Mouse (Mus musculus) intestine, embryonic 15.5 days (tissue): ENCODE results near the gene Zfp827. TPM values are rescaled to one million over a fixed set of nuclear protein-coding genes. Genes with fewer than 3 reads are reported as not detected.

Experiments
- ATAC-seq: fragments of 200-750 bp; cut with Nextera tagmentation; 2 replicates; pipeline ENCODE4 v1.8.0; 2017; ENCODE audit warnings: moderate TSS enrichment, moderate library complexity
- H3K27ac ChIP-seq: fragments of 300-500 bp; sonication (generic); 2 replicates; pipeline ENCODE4 v1.5.1; 2015; ENCODE audit warnings: mild to moderate bottlenecking, inconsistent platforms
- H3K27me3 ChIP-seq: fragments of 300-500 bp; sonication (generic); replicated peaks from 2 replicates; pipeline ENCODE4 v1.6.1; 2015; ENCODE audit warnings: inconsistent platforms
- H3K36me3 ChIP-seq: fragments of 300-500 bp; sonication (generic); 2 replicates; pipeline ENCODE4 v1.6.1; 2015; ENCODE audit warnings: inconsistent platforms
- H3K4me1 ChIP-seq: fragments of 300-500 bp; sonication (generic); replicated peaks from 2 replicates; pipeline ENCODE4 v1.6.1; 2015; ENCODE audit warnings: inconsistent platforms
- H3K4me2 ChIP-seq: fragments of 300-500 bp; sonication (generic); replicated peaks from 2 replicates; pipeline ENCODE4 v1.6.1; 2015; ENCODE audit warnings: mild to moderate bottlenecking, inconsistent platforms
- H3K4me3 ChIP-seq: fragments of 300-500 bp; sonication (generic); replicated peaks from 2 replicates; pipeline ENCODE4 v1.5.1; 2015; ENCODE audit warnings: inconsistent platforms
- H3K9ac ChIP-seq: fragments of 300-500 bp; sonication (generic); 2 replicates; pipeline ENCODE4 v1.6.1; 2015; ENCODE audit warnings: inconsistent platforms
- H3K9me3 ChIP-seq: fragments of 300-500 bp; sonication (generic); 2 replicates; pipeline ENCODE4 v1.6.1; 2016; ENCODE audit warnings: inconsistent platforms
- WGBS: fragments of 180-500 bp; shearing (Covaris S2); methylation state at CpG from one replicate; pipeline ENCODE4 v1.1.7; 2015; 5-methylcytosine and 5-hydroxymethylcytosine counted together
- polyA plus RNA-seq: library from polyadenylated mRNA; unstranded; fragments of >200 nt; fragmentation: Nextera tagmentation; extraction: Ambion mirVana; gene quantifications from 2 replicates; pipeline ENCODE4 v1.2.1, GENCODE M21; 2015

The Zfp827 gene
- polyA plus RNA-seq, 1 experiment from 2014 or later, result 6.5 TPM

DNA sequence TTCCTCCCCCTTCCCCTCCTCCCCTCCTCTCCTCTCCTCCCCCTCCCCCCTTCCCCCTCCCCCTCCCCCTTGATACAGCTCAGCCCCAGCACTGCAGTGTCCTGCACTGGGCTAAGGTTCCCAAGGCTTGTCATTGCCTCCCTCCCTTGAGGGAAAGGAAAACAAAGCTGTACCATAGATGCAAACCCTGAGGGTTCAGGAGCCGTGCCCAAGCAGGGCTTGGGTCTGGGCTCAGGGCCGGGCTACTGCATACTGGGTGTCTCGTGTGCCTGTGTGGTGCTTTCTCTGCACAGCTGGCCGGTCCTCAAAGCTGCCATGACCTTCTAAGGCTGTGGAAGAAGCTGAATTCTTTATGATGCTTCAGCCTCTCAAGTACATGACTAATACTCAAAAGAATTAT, 145.4 kb downstream of the Zfp827 start:
- 65% methylated on average over 4 of the region's 4 CpGs for WGBS

DNA sequence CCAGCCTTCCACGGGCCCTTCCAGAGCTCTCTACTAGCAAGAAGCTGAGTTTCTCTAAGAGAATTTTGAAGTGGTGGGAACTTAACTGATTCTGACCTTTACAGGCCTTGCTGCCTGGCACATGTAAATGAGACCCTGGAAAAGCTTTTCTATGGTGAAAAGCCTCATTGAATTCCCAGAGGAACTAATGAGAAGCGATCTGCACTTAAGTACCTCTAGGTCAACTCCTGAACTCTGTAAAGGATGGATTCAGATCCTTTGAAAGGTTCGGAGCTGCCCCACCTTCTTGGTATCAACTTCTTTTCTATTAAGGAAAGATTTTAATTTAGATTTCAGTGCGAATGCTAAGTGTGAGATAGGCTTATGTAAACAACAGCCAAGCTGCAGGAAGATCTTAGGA, 147.8 kb downstream of the Zfp827 start:
- Histone ChIP-seq H3K4me2 (no peak overlapping the region), H3K4me1 (peaks cover 6% of the 10 kb centered on the region; the same call in 1 of the 2 replicates), H3K27me3 (no peaks in the 10 kb centered on the region), H3K4me3 (no peak overlapping the region), H3K9ac (no peak overlapping the region), H3K9me3 (no peaks in the 10 kb centered on the region), H3K36me3 (peaks cover 4% of the 10 kb centered on the region; the same call in 1 of the 2 replicates), H3K27ac (no peak overlapping the region)
- no peak for ATAC-seq
- WGBS, result 59% methylated on average over 4 of the region's 4 CpGs

More for the DNA sequence above, 145.4 kb downstream of the Zfp827 start:
- Histone ChIP-seq H3K4me1 (peaks cover 6% of the 10 kb centered on the region; the same call in 1 of the 2 replicates), H3K27me3 (no peaks in the 10 kb centered on the region), H3K36me3 (no peaks in the 10 kb centered on the region), H3K4me2 (no peak overlapping the region), H3K9me3 (no peaks in the 10 kb centered on the region), H3K9ac (no peak overlapping the region), H3K4me3 (no peak overlapping the region), H3K27ac (no peak overlapping the region)
- ATAC-seq, result no peak

DNA sequence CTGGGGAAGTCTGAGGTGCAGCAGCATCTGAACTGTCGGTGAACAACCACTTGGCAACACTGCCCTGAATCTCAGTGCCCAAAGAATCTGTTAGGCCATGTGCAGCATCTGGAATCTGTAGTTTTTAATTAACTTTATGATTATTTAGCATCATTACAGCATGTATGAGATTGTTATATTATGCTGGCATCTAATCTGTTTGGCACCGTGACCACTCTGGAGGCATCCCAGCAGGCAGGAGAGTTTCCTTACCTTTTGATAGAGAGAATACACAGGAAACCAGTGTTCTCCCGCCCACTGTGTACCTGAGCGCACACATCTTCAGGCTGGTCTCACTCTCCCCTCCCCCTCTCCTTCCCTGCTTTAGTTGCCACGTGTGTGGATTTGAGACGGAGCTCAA, 151.4 kb downstream of the Zfp827 start:
- no peaks in the 10 kb centered on the region for H3K27me3 ChIP-seq
- H3K27ac ChIP-seq, result no peak overlapping the region
- H3K9me3 ChIP-seq, result no peaks in the 10 kb centered on the region
- H3K9ac ChIP-seq, result no peak overlapping the region
- H3K4me2 ChIP-seq, result no peak overlapping the region
- H3K4me1 ChIP-seq, result 0 out of 2 replicates have a peak, but pooled peaks cover 4% of the 10 kb centered on the region
- peaks cover 17% of the 10 kb centered on the region for H3K36me3 ChIP-seq
- H3K4me3 ChIP-seq, result no peak overlapping the region
- no peak for ATAC-seq
- WGBS, result 84% methylated on average over 6 of the region's 6 CpGs

DNA sequence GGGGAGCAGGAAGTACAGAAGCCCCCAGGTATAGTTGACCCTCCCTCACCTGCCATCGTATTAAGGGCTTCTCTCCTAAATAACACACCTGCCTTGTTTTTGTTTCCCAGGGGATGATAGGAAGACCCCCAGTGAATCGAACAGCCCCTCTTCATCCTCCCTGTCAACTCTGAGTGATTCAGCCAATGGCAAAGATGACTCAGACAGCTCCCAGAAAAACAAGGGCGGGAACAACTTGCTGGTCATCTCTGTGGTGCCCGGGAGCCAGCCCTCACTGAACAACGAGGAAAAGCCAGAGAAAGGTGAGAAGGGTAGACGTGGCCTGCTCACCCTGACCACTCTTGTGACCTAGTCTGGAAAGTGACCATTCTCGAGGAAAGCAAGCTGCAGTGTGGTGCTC, 157.3 kb downstream of the Zfp827 start:
- Histone ChIP-seq H3K9ac (no peak overlapping the region), H3K27ac (no peak overlapping the region), H3K36me3 (peaks cover 41% of the 10 kb centered on the region), H3K27me3 (no peaks in the 10 kb centered on the region), H3K4me3 (no peak overlapping the region), H3K4me1 (no peaks in the 10 kb centered on the region), H3K4me2 (no peak overlapping the region), H3K9me3 (no peaks in the 10 kb centered on the region)
- 88% methylated on average over 7 of the region's 7 CpGs for WGBS
- no peak for ATAC-seq

DNA sequence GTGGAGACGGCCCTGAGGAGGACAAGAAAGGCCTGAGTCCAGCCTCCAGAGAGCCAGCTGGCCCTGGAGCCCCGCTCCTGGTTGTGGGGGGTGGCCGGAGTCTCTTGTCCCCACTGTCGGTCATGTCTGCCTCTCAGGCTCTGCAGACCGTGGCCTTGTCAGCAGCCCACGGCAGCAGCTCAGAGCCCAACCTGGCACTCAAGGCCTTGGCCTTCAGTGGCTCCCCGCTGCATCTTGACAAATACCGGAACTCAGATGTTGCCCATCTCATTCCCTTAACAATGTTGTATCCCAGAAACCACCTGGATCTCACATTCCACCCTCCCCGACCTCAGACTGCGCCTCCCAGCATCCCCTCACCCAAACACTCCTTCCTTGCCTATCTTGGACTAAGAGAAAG, 161.8 kb downstream of the Zfp827 start:
- H3K27me3 ChIP-seq, result no peaks in the 10 kb centered on the region
- peaks cover 29% of the 10 kb centered on the region for H3K36me3 ChIP-seq
- H3K9ac ChIP-seq, result no peak overlapping the region
- no peak for ATAC-seq
- H3K9me3 ChIP-seq, result no peaks in the 10 kb centered on the region
- peaks cover 3% of the 10 kb centered on the region; the same call in 1 of the 2 replicates for H3K4me1 ChIP-seq
- H3K27ac ChIP-seq, result no peak overlapping the region
- H3K4me3 ChIP-seq, result no peak overlapping the region
- no peak overlapping the region for H3K4me2 ChIP-seq
- 93% methylated on average over 10 of the region's 10 CpGs for WGBS

DNA sequence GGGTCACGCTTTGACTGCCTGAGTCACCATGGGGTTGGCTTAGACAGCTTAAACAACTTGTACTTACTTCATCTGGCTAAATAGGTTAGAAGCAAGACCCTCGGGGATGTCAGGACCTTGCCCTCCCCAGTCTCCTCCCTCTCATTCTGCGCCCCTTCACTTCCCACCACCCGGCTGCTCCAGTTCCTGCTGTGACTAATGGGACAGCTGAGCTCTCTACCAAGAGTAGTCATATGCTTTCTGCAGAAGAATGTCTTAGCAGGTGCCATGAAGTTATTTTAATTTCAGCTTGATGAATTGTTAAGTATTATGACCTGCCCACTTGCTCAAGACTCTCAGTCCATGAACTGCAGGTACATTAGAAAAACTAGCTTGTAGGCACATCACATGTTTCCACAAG, 168.2 kb downstream of the Zfp827 start:
- Histone ChIP-seq H3K27ac (no peak overlapping the region), H3K4me3 (no peak overlapping the region), H3K27me3 (no peaks in the 10 kb centered on the region), H3K9ac (no peak overlapping the region), H3K4me1 (peaks cover 3% of the 10 kb centered on the region; the same call in 1 of the 2 replicates), H3K4me2 (no peak overlapping the region), H3K9me3 (no peaks in the 10 kb centered on the region), H3K36me3 (no peaks in the 10 kb centered on the region)
- WGBS, result 85% methylated on average over 4 of the region's 4 CpGs
- no peak for ATAC-seq

DNA sequence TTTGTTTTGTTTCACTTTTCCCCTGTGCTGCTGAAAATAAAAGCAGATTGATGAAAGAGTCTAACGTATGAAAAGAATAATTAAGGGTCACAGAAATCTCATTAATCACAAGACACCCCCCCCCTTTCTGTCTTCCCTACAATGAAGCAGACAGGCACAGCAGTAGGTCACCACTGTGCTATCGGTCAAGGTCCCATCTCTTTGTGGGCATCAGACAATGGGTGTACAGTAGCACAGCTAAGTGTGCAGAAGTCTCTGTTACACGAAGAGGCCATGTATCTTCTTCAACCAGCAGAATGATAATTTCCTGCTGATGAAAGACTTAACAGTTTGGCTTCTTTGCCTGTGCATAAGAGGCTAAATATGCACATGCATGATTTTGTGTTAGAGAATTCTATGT, 170.4 kb downstream of the Zfp827 start:
- H3K36me3 ChIP-seq, result no peaks in the 10 kb centered on the region
- H3K9me3 ChIP-seq, result no peaks in the 10 kb centered on the region
- H3K4me3 ChIP-seq, result no peak overlapping the region
- no peaks in the 10 kb centered on the region for H3K4me1 ChIP-seq
- no peak overlapping the region for H3K27ac ChIP-seq
- H3K9ac ChIP-seq, result no peak overlapping the region
- 68% methylated on average over 3 of the region's 3 CpGs for WGBS
- ATAC-seq, result no peak
- H3K4me2 ChIP-seq, result no peak overlapping the region
- no peaks in the 10 kb centered on the region for H3K27me3 ChIP-seq

DNA sequence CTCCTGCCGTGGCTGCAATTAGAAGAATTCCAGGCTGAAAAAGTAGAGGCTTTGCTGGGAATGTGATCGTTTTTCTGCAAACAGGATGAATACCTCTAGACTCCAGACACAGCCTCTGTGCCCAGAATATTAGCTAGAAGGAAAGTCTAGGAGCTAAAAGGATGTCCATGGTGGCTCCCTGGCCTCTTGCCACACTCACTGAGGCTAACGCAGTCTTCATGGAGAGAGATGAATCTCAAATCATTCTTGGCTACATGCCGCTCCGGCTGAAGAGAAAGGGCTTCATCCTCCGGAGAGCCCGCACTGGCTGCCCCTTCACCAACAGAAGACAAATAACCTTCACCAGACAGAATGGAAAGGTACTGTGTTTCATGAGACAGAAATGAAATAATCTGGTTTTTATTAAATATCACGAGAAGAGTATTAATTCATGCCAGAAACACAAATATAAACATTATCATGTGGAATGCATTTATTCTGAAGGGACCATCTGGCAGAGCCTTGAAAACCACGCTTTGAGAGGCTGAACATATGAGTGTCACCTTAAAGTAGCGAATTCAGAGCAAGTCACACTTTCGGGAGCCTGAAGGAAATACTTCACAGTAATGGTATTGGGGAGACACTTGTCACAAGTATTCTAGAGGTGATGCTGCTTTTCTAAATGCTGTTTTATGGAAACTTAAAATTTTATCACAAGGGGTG, 173.4 kb downstream of the Zfp827 start:
- H3K27ac ChIP-seq, result no peak overlapping the region
- H3K27me3 ChIP-seq, result no peaks in the 10 kb centered on the region
- no peak overlapping the region for H3K4me2 ChIP-seq
- no peak overlapping the region for H3K9ac ChIP-seq
- H3K36me3 ChIP-seq, result no peaks in the 10 kb centered on the region
- H3K4me3 ChIP-seq, result no peak overlapping the region
- no peaks in the 10 kb centered on the region for H3K4me1 ChIP-seq
- ATAC-seq, result no peak
- 56% methylated on average over 11 of the region's 11 CpGs for whole genome bisulfite sequencing
- H3K9me3 ChIP-seq, result no peaks in the 10 kb centered on the region

DNA sequence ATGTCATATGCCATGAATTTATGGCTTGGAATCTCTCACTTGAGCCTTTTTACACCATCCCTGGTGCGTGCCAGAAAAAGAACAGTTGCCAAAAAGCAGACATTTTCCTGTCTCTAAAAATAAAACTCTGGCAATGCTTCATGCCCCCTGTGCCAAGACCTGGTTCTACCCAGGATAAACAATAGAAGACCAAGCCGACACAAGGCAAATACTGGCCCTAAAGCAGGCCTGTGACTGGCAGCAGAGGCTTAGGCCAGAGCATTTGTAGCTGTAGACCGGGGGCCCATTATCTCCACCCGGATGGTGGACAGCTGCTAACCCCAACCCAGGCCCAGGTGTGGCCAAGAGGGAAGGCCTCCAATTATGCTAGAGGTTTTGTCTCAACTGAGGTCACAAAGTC, 178.7 kb downstream of the Zfp827 start:
- ATAC-seq, result no peak
- no peak overlapping the region for H3K4me2 ChIP-seq
- H3K36me3 ChIP-seq, result no peaks in the 10 kb centered on the region
- no peak overlapping the region for H3K27ac ChIP-seq
- H3K4me3 ChIP-seq, result no peak overlapping the region
- no peaks in the 10 kb centered on the region for H3K27me3 ChIP-seq
- WGBS, result 62% methylated on average over 4 of the region's 4 CpGs
- H3K9me3 ChIP-seq, result no peaks in the 10 kb centered on the region
- H3K4me1 ChIP-seq, result peaks cover 26% of the 10 kb centered on the region
- no peak overlapping the region for H3K9ac ChIP-seq

DNA sequence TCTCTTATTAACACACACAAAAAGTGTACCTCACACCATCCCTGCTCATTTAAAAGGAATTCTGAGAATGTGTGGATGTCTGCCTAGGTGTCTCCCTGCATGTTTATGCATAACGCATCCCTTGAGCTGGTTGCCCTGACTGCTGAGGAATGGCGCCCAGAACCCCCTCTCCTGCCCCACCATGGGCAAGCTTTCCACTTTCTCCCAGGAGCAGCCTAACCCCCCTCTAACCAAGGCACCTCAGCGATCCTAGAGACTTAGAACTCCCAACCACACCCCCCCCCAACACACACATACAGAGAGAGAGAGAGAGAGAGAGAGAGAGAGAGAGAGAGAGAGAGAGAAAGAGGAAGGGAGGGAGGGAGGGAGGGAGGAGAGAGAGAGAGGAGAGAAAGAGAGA, 179.9 kb downstream of the Zfp827 start:
- H3K4me2 ChIP-seq, result no peak overlapping the region
- H3K27ac ChIP-seq, result no peak overlapping the region
- H3K9ac ChIP-seq, result no peak overlapping the region
- WGBS, result 57% methylated on average over 3 of the region's 3 CpGs
- H3K36me3 ChIP-seq, result no peaks in the 10 kb centered on the region
- no peaks in the 10 kb centered on the region for H3K27me3 ChIP-seq
- H3K4me1 ChIP-seq, result peaks cover 26% of the 10 kb centered on the region
- no peaks in the 10 kb centered on the region for H3K9me3 ChIP-seq
- no peak overlapping the region for H3K4me3 ChIP-seq
- no peak for ATAC-seq

DNA sequence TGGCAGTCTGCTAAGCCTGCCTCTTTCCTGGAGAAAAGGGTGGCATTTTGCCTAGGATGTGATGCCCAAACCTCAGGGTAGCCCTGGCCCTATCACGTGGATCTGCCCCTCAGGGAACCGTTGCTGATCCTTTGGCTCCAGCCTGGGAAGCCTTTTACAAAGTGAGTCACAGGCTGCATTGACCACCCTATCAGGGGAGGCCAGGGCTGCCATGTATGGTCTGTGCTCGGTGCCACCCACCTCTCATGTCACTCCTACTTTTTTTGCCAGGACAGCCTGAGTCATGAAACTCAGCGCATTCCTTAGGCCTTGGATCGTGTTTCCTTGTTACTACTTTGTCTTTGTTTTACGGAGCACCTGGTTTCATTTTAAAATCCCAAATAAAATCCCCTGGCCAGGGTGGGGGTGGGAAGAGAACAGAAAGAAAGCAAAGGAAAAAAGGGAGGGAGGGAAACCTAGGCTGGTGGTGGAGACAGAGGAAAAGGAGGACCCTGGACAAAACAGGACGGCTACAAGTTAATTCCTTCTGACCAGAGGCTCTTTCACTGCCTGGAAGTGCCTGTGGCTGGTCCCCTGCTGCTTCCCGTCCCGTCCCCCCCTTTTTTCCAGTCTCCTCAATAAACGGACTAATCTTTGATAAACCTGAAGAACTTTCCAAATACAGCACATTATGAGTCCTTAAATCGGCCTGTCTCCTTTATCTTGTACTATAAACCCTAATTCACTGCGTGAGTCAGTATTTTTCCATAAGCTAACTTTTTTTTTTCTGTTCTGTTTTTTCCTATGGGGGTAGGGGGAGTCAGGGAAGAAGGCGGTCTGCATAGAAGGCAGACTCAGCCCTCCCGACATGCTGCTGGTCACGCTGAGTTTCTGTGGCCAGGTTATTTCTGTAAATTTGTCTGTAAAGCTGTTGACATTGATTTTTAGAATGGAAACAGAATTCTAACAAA, 180.7 kb downstream of the Zfp827 start:
- no peaks in the 10 kb centered on the region for H3K36me3 ChIP-seq
- no peaks in the 10 kb centered on the region for H3K27me3 ChIP-seq
- no peak overlapping the region for H3K4me3 ChIP-seq
- peak overlapping the region; percentile 81 for H3K4me2 ChIP-seq
- no peaks in the 10 kb centered on the region for H3K9me3 ChIP-seq
- peak; percentile 69 for ATAC-seq
- peaks cover 26% of the 10 kb centered on the region for H3K4me1 ChIP-seq
- H3K9ac ChIP-seq, result peak overlapping the region; percentile 6; the same call in 1 of the 2 replicates
- H3K27ac ChIP-seq, result peak overlapping the region; percentile 76
- WGBS, result 19% methylated on average over 15 of the region's 15 CpGs

DNA sequence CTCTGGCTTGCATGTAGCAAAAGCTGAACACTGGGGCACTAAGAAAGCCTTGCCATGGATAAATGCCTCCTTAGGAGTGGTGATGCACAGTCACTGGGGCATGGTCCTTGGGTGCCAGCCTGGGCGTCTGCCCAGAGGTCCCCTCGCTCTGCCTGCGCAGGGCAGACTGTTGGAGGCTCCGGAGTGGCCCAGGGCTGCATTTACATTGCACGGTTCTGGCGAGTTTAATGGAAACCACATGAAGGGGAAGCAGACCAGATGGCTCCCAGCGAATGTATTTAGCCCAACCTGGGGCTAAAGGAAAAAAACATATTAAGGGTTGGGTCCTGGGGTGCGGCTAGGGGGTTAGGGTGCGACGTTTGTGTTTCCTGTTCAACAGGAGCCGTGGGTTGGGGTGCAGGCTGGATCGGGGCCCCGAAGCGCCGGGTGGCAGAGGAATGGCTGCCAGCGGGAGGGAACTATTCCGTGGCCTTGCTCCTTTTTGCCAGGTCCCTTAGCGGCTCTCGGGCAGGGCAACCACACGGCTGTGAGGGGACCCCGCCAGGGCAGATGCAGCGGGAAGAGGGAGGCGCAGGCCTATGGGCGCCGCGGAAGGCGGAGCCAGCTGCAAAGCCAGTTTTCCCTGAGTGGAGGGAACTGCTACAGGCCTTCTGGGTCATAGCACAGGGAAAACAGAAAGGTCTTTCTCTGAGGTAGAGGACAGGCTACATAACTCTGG, 181.6 kb downstream of the Zfp827 start:
- peak overlapping the region; percentile 37 for H3K4me3 ChIP-seq
- peak overlapping the region; percentile 76 for H3K27ac ChIP-seq
- WGBS, result 6% methylated on average over 27 of the region's 27 CpGs
- peaks cover 26% of the 10 kb centered on the region for H3K4me1 ChIP-seq
- H3K9me3 ChIP-seq, result no peaks in the 10 kb centered on the region
- peak overlapping the region; percentile 57 for H3K9ac ChIP-seq
- H3K4me2 ChIP-seq, result peak overlapping the region; percentile 81
- no peaks in the 10 kb centered on the region for H3K27me3 ChIP-seq
- no peaks in the 10 kb centered on the region for H3K36me3 ChIP-seq
- peak; percentile 85 for ATAC-seq
